Mouse (Mus musculus) embryonic fibroblast, embryonic 13.5 days (primary cell): ENCODE measurements at regions not wholly inside any gene's neighbourhood (a gene's known extent, or its start where the extent isn't known, plus 50 kb on each side); places are given as distances from the start of the nearest gene placed in this dataset.

ENCODE experiments used
- CTCF ChIP-seq: IDR thresholded peaks from 2 replicates; pipeline ENCODE4 v1.5.1; 2011; ENCODE audit warnings: mild to moderate bottlenecking, control low read depth, low read length, moderate library complexity, borderline replicate concordance; ENCODE audit not compliant: insufficient read depth
- POLR2A ChIP-seq: IDR thresholded peaks from 2 replicates; pipeline ENCODE4 v1.6.1; 2011; ENCODE audit warnings: low read depth, mild to moderate bottlenecking, control low read depth, low read length, moderate library complexity

- TF ChIP-seq CTCF (no peak), POLR2A (no peak)
Observed at GRCm38 (mm10) chr14:8736831-8737230, 70.8 kb upstream of the 4930452B06Rik start.
